Mouse (Mus musculus) embryonic facial prominence, embryonic 14.5 days (tissue): ENCODE data around the gene Lin28b. TPM values are rescaled to one million over a fixed set of nuclear protein-coding genes. Genes with fewer than 3 reads are reported as not detected.

ENCODE experiments used
- ATAC-seq: fragments of 200-750 bp; cut with Nextera tagmentation; 2 replicates; pipeline ENCODE4 v1.8.0; 2017; ENCODE audit warnings: low read depth, moderate number of reproducible peaks, moderate TSS enrichment
- DNase-seq: peaks from one replicate; pipeline ENCODE4 v3.0.0-alpha.2; 2015; ENCODE audit warnings: low spot score
- H3K27ac ChIP-seq: fragments of 300-500 bp; sonication (generic); replicated peaks from 2 replicates; pipeline ENCODE4 v1.5.1; 2014; ENCODE audit warnings: low read depth, mild to moderate bottlenecking, low read length, moderate library complexity
- H3K27me3 ChIP-seq: fragments of 300-500 bp; sonication (generic); replicated peaks from 2 replicates; pipeline ENCODE4 v1.6.1; 2014; ENCODE audit warnings: low read length; ENCODE audit not compliant: control insufficient read depth, insufficient read depth
- H3K36me3 ChIP-seq: fragments of 300-500 bp; sonication (generic); 2 replicates; pipeline ENCODE4 v1.6.1; 2014; ENCODE audit warnings: low read length, mixed read lengths; ENCODE audit not compliant: control insufficient read depth, insufficient read depth
- H3K4me1 ChIP-seq: fragments of 300-500 bp; sonication (generic); 2 replicates; pipeline ENCODE4 v1.6.1; 2014; ENCODE audit warnings: antibody characterized with exemption, low read length; ENCODE audit not compliant: control insufficient read depth, insufficient read depth
- H3K4me2 ChIP-seq: fragments of 300-500 bp; sonication (generic); 2 replicates; pipeline ENCODE4 v1.6.1; 2014; ENCODE audit warnings: low read depth, mild to moderate bottlenecking, low read length, moderate library complexity, mixed read lengths
- H3K4me3 ChIP-seq: fragments of 300-500 bp; sonication (generic); 2 replicates; pipeline ENCODE4 v1.5.1; 2014; ENCODE audit warnings: low read depth, mild to moderate bottlenecking, low read length
- H3K9ac ChIP-seq: fragments of 300-500 bp; sonication (generic); 2 replicates; pipeline ENCODE4 v1.6.1; 2014; ENCODE audit warnings: low read depth, mild to moderate bottlenecking, low read length, moderate library complexity, mixed read lengths
- H3K9me3 ChIP-seq: fragments of 300-500 bp; sonication (generic); 2 replicates; pipeline ENCODE4 v1.6.1; 2016; ENCODE audit warnings: low read length; ENCODE audit not compliant: control insufficient read depth
- WGBS: fragments of 180-500 bp; shearing (Covaris S2); extraction: QIAGEN DNeasy Blood & Tissue Kit; methylation state at CpG from one replicate; pipeline ENCODE4 v1.1.7; 2014; 5-methylcytosine and 5-hydroxymethylcytosine counted together
- polyA plus RNA-seq: library from polyadenylated mRNA; unstranded; fragments of >200 nt; fragmentation: Nextera tagmentation; extraction: Ambion mirVana; gene quantifications from 2 replicates; pipeline ENCODE4 v1.2.1, GENCODE M21; 2014

The Lin28b gene
- polyA plus RNA-seq, 1 experiment from 2014 or later: 0.57 TPM

GRCm38 (mm10) chr10:45381937-45382636 is 104.1 kb downstream of the Lin28b start:
- Histone ChIP-seq H3K4me3 (no peak overlapping the region), H3K4me1 (no peaks in the 10 kb centered on the region), H3K27ac (no peak overlapping the region), H3K9ac (no peak overlapping the region), H3K27me3 (no peaks in the 10 kb centered on the region), H3K4me2 (no peak overlapping the region), H3K9me3 (no peaks in the 10 kb centered on the region), H3K36me3 (no peaks in the 10 kb centered on the region)
- DNase-seq (peak; percentile 24), ATAC-seq (no peak)

GRCm38 (mm10) chr10:45378269-45378668 is 107.9 kb downstream of the Lin28b start:
- Histone ChIP-seq H3K4me3 (no peak overlapping the region), H3K4me2 (no peak overlapping the region), H3K4me1 (no peaks in the 10 kb centered on the region), H3K36me3 (no peaks in the 10 kb centered on the region), H3K9me3 (no peaks in the 10 kb centered on the region), H3K27me3 (no peaks in the 10 kb centered on the region), H3K9ac (no peak overlapping the region), H3K27ac (no peak overlapping the region)
- DNase-seq (no peak), ATAC-seq (no peak)
- 87% methylated on average over 3 of the region's 3 CpGs for WGBS

- peak; percentile 80 for DNase-seq
- Histone ChIP-seq H3K9ac (no peak overlapping the region), H3K4me2 (no peak overlapping the region), H3K27me3 (no peaks in the 10 kb centered on the region), H3K9me3 (no peaks in the 10 kb centered on the region), H3K27ac (no peak overlapping the region), H3K36me3 (no peaks in the 10 kb centered on the region), H3K4me1 (no peaks in the 10 kb centered on the region), H3K4me3 (no peak overlapping the region)
- WGBS: 51% methylated on average over 4 of the region's 4 CpGs
- ATAC-seq: peak; percentile 62; the same call in 1 of the 2 replicates
These were observed 113.1 kb downstream of the Lin28b start for GRCm38 (mm10) chr10:45372994-45373692.

- H3K36me3 ChIP-seq: no peaks in the 10 kb centered on the region
- H3K27ac ChIP-seq: no peak overlapping the region
- H3K9ac ChIP-seq: no peak overlapping the region
- ATAC-seq (no peak), DNase-seq (no peak)
- no peaks in the 10 kb centered on the region for H3K27me3 ChIP-seq
- H3K4me3 ChIP-seq: no peak overlapping the region
- no peak overlapping the region for H3K4me2 ChIP-seq
- H3K9me3 ChIP-seq: no peaks in the 10 kb centered on the region
- H3K4me1 ChIP-seq: no peaks in the 10 kb centered on the region
- 70% methylated on average over 2 of the region's 2 CpGs for WGBS
These were observed 115.7 kb downstream of the Lin28b start for GRCm38 (mm10) chr10:45370545-45370944.

GRCm38 (mm10) chr10:45369639-45370038 is 116.6 kb downstream of the Lin28b start:
- H3K9me3 ChIP-seq: no peaks in the 10 kb centered on the region
- no peak overlapping the region for H3K4me3 ChIP-seq
- ATAC-seq: no peak
- H3K27me3 ChIP-seq: no peaks in the 10 kb centered on the region
- H3K9ac ChIP-seq: no peak overlapping the region
- no peak overlapping the region for H3K27ac ChIP-seq
- no peaks in the 10 kb centered on the region for H3K4me1 ChIP-seq
- DNase-seq: no peak
- no peak overlapping the region for H3K4me2 ChIP-seq
- H3K36me3 ChIP-seq: no peaks in the 10 kb centered on the region
- WGBS: 83% methylated on average over 3 of the region's 3 CpGs

- 89% methylated on average over 17 of the region's 17 CpGs for WGBS
- no peak overlapping the region for H3K4me3 ChIP-seq
These were observed 119.0 kb downstream of the Lin28b start for GRCm38 (mm10) chr10:45366987-45367705.

GRCm38 (mm10) chr10:45363396-45363795 is 122.8 kb downstream of the Lin28b start:
- Histone ChIP-seq H3K9me3 (no peaks in the 10 kb centered on the region), H3K9ac (no peak overlapping the region), H3K36me3 (no peaks in the 10 kb centered on the region), H3K27me3 (no peaks in the 10 kb centered on the region), H3K4me1 (no peaks in the 10 kb centered on the region), H3K4me2 (no peak overlapping the region), H3K27ac (no peak overlapping the region), H3K4me3 (no peak overlapping the region)
- WGBS: 15% methylated on average over 5 of the region's 5 CpGs
- ATAC-seq (0 out of 2 replicates have a peak, but pooled peaks have one; percentile 37), DNase-seq (peak; percentile 18)

More at GRCm38 (mm10) chr10:45366987-45367705, 119.0 kb downstream of the Lin28b start:
- Histone ChIP-seq H3K27me3 (no peaks in the 10 kb centered on the region), H3K36me3 (no peaks in the 10 kb centered on the region), H3K4me1 (no peaks in the 10 kb centered on the region), H3K9me3 (no peaks in the 10 kb centered on the region), H3K4me2 (no peak overlapping the region), H3K27ac (no peak overlapping the region), H3K9ac (no peak overlapping the region)
- DNase-seq (no peak), ATAC-seq (no peak)

- 87% methylated on average over 6 of the region's 6 CpGs for WGBS
- H3K36me3 ChIP-seq: no peaks in the 10 kb centered on the region
- H3K9ac ChIP-seq: no peak overlapping the region
- H3K9me3 ChIP-seq: no peaks in the 10 kb centered on the region
- H3K4me2 ChIP-seq: no peak overlapping the region
- no peaks in the 10 kb centered on the region for H3K4me1 ChIP-seq
- H3K4me3 ChIP-seq: no peak overlapping the region
- DNase-seq (no peak), ATAC-seq (no peak)
- H3K27me3 ChIP-seq: no peaks in the 10 kb centered on the region
- H3K27ac ChIP-seq: no peak overlapping the region
These were observed 130.1 kb downstream of the Lin28b start for GRCm38 (mm10) chr10:45356091-45356490.
